Mouse (Mus musculus): ENCODE results near the gene Gal3st4.

- no peak for TF ChIP-seq CTCF (IDR thresholded peaks at IDR 0.05; ENCODE audit: insufficient read depth, low read length)
- TF ChIP-seq POLR2A (IDR thresholded peaks at IDR 0.05; ENCODE audit: borderline replicate concordance, extremely low read depth, low read depth, low read length): no peak
Observed at GRCm38 (mm10) chr5:138267114-138267513, 5.5 kb downstream of the Gal3st4 start.

All from lung, adult 2 months (tissue).